Mouse (Mus musculus) kidney, postnatal 10 days (tissue): ENCODE data around the gene Fam173b.

Source experiments
- DNase-seq: peaks from one replicate; pipeline ENCODE4 v3.0.0; 2021; ENCODE audit warnings: mixed read lengths

Gene Fam173b

DNA sequence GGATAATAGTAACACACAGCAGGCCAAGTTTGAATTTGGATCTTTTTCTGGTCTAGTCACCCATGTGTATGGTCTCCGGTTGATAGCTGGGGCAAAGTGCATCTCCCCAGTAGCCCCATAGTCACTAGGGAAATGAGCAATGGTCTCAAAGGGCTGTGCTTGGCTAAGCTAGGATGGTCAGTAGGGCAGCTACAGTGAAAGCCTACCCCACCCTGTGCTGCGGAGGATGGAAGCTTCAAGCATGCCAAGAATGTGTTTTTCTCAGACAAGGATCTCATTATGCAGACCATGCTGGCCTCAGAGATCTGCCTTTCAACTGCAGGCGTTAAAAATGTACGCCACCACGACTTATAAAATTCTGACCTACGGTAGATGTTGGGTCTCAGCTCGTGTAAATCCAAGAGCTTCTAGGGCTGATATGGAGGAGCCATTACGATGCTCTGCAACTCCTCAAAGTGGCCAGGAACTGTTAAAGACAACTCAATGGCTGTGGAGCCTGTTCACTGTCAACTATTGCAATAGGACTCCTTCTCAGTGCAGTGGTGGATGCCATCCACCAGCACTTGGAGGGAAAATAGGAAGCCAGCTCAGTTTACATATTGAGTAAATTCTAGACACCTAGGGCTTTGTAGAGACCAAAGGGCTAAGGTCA is 12.5 kb upstream of the Fam173b start:
- DNase-seq: peak; percentile 57

DNA sequence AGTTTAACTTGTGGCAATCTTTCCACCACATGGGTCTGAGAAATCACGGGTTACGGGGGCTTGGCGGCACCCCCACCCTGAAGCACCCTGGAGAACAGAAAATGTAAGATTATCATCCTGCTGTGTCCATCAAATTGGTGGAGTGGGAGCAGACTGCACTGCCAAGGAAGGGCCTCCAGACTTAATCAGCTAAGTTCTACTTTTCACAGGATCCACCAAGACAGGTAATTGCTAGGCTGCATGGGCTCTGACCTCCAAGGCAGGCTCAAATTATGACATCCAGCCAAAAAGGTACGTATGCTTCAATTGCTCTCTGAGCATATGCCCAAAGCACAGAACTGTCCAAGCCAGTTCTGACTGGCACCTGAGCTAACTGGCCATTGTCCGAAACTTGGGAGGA is 11.5 kb upstream of the Fam173b start:
- no peak for DNase-seq

DNA sequence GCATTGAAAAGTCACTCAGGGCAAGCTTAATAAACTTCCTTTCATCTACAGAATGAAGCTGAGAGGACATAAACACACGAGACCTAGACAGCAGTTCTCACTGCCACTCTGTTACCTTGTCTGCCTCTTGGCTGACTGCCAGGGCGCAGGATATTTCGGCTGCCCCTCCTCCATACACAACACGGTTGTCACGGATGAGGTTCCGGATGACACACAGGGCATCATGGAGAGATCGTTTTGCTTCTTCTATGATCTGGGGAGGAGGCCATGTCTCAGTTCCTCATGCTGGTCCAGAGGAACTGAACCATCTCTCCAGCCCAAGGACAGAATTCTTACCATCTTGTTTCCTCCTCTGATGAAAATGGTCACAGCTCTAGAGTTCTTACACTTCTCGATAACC is 9.1 kb upstream of the Fam173b start:
- DNase-seq: no peak

DNA sequence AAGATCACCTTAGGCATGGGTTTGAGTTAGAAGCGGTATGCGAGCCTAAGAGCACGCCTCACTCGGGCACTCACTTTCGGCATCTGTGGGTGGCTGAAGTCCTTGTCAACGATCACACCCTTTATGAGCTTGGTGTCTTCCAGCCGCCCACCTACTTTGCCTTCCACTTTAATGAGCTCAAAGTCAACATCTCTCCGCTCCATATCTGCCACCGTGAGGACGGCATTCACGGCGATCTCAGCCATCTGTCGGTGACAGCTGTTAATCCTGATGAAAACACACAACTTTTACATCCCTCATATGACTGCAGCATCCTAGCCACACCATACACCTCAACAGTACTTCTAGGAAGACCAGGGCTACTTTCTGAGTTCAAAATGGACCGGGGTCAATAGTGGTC is 7.4 kb upstream of the Fam173b start:
- DNase-seq: no peak

DNA sequence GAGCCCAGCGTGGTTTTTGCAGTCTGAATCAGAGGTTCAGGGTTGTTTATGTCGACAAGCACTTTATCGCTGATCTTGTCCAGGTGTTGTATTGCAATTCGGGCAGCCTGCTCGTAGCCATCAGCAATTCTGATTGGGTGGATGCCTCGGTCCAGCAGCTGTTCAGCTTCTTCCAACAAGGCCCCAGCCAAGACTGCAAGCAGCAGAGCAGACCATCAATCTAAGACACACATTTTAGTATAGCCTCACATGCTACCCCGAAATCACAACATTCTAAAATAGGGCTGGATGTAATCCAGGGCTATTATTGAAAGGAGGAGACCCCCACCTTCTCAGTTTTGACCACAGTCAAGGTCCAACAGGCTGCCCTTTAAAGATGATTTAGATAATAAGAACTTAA is 6.0 kb upstream of the Fam173b start:
- DNase-seq: peak; percentile 45

DNA sequence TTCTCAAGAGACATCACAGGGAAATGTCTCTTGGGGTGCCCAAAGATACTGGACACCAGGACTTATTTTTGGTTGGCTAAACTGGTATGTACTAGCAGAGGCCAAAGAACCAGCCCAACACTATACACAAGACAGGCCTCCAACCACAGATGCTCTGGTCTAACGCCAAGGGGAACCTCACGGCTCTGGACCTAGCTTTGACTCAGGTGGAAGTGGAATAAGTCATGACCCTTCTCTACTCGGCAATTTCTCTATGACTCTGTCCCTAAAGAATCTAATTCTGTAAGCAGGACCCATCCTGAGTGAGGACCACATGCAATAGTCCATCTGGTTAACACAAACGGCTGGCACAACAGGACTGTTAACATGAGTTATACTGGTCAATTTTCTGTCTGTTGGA is 1.8 kb upstream of the Fam173b start:
- DNase-seq: no peak

DNA sequence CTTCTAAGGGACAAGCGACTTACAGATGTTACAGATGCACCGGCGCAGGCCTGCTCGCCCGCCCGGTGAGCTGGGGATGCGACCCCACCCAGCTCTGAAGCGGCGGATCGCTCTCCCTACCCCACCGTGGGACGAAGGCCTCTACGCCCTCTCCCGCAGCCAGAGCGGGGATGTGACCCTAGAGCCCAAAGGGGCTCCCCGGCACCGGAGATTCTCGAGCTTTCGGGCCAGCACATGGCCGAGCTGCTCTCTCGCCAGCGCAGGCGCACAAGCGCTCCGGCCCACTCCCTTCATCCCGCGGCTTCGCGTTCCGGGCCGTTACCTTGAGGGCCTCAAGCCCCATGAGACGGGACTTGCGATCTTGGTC is 390 bp upstream of the Fam173b start:
- no peak for DNase-seq

DNA sequence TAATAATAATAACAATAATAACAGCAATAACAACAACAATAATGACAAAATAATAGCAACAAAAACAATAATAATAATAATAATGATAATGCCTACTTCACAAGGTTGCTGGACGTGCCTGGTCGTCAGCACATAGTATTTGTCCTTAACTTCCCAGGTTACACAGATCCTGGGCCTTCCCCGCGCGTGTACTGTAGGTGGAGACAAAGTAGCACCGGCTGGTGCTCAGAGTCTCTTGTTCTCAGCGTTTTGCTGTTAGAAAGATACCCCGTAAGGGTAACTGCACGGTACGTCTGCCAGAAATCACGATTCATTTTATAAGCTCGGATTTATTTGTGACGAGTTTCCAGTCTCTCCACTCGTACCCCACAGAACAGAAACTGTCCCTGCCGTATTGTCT is 774 bp downstream of the Fam173b start:
- peak; percentile 70 for DNase-seq

DNA sequence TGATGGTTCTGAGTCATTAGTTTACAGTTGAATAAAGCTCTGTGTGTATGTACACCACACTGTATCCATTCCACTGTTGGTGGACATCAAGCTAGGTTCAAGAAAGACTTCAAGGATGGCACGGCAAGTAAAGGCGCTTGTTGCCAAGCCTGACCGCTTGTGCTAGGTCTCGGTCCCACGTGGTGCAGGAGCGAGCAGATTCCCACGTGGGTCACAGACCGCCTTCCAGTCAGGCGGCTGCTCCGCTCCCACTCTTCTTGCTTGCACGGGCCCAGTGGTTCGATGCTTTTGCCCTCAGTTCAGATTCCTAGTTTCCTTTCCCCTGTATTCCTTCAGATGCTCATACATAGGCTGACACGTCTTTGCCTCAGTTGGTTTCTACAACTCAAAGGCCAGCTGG is 1.5 kb downstream of the Fam173b start:
- DNase-seq: no peak

GRCm38 (mm10) chr15:31606821-31607220 is 5.2 kb downstream of the Fam173b start:
- DNase-seq: peak; percentile 49

DNA sequence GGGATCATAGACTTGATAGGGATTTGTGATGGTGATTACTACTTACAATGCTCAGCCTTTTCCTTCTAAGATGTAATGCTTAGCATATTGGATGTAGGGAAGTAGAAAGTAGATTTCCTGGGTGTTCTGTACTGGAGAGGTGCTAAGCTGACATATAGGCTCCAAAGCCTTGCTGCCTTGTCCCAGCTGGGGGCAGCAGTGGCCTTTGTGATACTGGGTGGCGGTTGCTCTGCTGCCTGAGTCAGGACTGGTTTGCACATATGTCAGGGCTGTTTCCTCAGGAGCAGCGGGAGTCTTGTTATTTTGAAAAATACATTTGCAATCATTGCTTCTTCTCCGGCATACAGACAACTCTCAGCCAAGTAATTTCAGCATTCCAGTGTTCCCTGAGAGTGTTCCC is 9.4 kb downstream of the Fam173b start:
- peak; percentile 70 for DNase-seq

DNA sequence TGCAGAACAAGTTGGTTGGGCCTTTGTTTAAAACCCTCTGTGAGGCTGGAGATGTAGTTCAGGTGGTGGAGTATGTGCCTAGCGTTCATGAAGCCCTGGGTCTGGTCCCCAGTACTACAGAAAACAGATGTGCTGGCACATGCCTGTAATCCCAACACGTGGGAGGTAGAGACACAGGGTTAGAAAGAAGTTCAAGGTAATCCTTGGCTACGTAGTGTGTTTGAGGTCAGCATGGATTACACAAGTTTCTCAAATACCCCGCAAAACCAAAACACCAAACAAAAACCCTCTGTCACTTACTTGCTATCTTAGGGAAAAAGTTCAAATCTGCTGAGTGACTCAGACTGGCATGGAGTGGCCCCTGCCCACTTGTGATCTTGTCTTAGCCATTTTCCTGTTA is 10.3 kb downstream of the Fam173b start:
- DNase-seq: no peak

- DNase-seq: no peak
Observed at GRCm38 (mm10) chr15:31613826-31614453, 12.3 kb downstream of the Fam173b start.

GRCm38 (mm10) chr15:31614666-31615065 is 13.0 kb downstream of the Fam173b start:
- no peak for DNase-seq

GRCm38 (mm10) chr15:31617261-31617660 is 15.6 kb downstream of the Fam173b start:
- no peak for DNase-seq

- peak; percentile 68 for DNase-seq
Observed at GRCm38 (mm10) chr15:31619521-31619920, 17.9 kb downstream of the Fam173b start.

DNA sequence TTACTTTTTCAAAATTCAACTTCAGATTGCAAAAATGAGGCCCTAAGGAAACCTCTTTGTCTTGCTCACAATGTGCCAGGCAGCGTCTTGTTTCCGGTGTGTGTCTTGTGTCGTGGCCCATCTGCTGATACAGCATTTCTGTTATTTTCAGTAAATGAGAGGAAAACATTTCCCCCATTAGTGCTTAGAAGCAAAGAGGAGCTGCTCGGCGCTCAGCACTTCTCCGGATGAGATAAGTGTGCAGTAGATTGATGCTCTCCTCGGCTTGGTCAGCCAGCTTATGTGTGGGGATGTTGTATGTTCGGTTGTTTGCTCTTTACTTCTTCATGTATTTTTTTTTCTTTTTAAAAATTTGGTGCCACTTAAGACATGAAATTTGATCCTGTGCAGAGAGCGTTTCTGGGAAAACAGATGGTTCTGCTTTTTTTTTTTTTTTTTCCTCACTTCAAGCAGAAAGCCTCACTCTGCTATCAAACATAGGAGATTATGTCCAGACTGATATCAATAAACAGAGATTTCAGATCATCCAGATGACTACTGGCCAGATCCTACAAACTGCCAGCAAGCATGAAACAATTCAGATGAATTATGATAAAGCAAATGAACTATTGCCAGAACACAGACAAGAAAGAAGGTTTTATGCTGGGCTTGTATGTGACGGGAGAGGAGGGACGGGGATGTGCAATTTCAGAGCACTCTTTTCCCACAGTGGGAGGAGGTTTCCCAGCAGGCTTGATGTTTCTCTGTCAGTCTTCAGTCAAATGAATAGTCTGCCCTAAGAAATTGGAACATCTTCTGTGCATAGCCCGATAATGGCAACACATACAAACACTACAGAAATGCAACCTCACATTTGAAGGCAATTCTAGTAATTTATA is 25.9 kb downstream of the Fam173b start:
- DNase-seq: peak; percentile 29

- no peak for DNase-seq
Observed at GRCm38 (mm10) chr15:31628180-31628579, 26.5 kb downstream of the Fam173b start.

DNA sequence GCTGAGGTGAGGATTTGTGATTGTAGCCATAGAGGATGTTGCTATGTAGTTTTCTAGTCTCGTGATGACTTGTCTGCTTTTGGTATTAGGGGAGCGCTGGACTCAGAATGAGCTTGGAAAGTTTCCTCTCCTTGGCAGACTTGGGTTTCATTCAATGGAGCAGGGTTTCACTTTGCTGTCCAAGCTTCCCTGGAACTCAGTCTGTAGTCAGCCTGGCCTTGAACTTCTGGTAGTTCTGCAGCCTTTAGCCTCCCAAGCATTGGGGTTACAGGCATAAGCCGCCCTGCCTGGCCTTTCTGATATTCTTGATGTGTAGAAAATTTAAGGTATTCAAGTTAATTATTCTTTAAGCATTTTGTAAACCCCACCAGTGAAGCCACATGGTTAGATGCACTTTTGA is 27.9 kb downstream of the Fam173b start:
- no peak for DNase-seq

- DNase-seq: no peak
Observed at GRCm38 (mm10) chr15:31631396-31631858, 29.8 kb downstream of the Fam173b start.

- DNase-seq: no peak
Observed at GRCm38 (mm10) chr15:31632478-31632877, 30.8 kb downstream of the Fam173b start.

GRCm38 (mm10) chr15:31634582-31634981 is 32.9 kb downstream of the Fam173b start:
- DNase-seq: no peak

- DNase-seq: no peak
Observed at GRCm38 (mm10) chr15:31636091-31636595, 34.5 kb downstream of the Fam173b start.

DNA sequence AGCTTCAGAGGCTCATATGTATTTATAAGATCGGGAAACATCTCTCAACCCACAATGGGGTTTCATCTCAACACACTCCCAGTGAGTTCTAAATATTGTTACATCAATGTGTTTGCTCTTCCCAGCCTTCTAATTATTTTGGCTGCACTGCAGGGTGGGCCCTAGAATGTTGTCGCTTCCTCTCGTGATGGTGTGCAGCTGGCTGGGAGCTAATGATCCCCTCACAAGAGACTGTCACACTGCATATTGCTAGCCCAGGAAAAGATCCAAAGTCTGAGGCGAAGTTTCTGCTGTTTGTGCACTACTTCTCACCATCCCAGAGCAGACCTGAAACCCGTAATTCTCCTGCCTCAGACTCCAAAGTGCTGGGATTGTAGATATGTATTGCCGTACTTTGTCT is 45.6 kb downstream of the Fam173b start:
- peak; percentile 59 for DNase-seq
